Mouse (Mus musculus) 3134 (cell line): ENCODE measurements around the gene Xlr4b.
A peak's percentile ranks its signal among the peaks of the same experiment; 100 is the strongest.
"Not testable (repeated sequence)": the region's sequence is repeated elsewhere in the genome, so short reads cannot be mapped to it uniquely, and the experiment has no call there.

Experiments
- DNase-seq: peaks from one replicate; pipeline ENCODE4 v3.0.0-alpha.2; 2011; ENCODE audit warnings: low spot score; ENCODE audit not compliant: insufficient read length; ENCODE audit errors: extremely low read depth

Gene Xlr4b

DNA sequence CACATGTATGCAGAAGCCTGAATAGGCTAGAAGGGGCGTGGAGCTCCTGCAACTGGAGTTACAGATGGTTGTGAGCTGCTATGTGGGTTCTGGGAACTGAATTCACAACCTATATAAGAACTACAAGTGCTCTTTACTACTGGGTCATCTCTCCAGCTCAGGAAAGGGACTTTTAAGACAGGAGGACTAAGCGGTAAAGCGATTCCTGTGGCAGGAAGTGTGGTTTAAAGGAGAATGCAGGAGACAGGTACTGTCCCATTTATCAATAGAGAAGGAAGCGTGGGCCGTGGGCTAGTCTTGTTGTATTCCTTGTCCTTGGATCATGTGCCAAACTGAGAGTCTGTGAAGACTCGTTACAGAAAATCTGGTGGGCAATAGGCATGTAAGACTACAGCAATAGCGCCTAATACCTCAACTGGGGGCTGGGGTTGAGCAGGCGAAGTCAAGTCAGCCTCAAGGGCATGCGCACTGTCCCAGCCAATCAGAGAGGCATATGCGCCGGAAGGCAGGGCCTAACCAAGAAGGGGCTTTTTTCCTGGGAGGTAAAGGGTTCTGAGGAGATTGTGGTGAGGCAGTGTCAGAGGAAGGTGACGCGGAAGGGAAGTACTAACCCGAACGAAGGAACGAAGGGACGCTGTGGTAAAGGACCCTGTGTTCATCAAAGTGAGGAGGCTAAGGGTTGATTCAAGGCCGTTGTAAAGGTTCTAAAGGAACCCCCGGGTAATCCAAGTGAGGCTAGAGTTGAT, at the start of gene Xlr4b:
Gene Xlr4b, plus strand, starts transcription at position 515 of the 746 bp plus-strand sequence.
- DNase-seq, result not testable (repeated sequence)

DNA sequence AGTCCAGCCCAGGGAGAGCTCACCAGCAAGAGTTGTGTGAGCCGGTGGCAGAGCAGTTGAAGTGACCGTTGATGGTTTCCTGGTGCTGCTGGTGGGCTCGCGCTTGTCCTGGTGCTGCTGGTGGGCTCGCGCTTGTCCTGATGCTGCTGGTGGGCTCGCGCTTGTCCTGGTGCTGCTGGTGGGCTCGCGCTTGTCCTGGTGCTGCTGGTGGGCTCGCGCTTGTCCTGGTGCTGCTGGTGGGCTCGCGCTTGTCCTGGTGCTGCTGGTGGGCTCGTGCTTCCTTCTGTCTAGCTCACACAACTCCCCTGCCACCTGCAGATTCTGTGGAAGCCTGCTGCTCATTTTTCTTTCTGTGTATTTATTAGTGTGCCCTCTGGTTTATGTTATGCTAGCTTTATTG, 37.2 kb upstream of the Xlr4b start, which contains the start of gene Spin2d:
Gene Spin2d, minus strand, starts transcription at position 101 of the 400 bp plus-strand sequence.
- DNase-seq, result not testable (repeated sequence)

DNA sequence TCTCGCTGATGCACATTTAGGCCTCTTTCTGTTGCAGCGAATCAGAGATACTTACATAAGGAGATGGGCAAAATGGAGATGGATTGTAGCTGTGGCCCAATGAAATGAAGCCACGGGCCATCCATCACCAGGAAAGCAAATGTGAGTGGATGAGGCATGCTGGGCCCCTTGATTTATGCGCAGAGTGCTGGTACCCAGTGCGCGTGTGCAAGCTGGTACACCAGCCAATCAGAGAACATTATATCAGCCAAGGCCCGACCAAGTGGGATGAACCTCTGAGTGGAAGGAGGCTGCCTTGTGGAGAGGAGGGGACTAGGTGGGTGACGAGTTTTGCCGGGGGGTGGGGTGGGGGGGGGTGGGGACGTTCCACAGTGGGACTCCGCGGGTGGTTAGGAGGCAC, 22.2 kb upstream of the Xlr4b start, which contains the start of gene Xlr3b:
Gene Xlr3b, plus strand, starts transcription at position 274 of the 400 bp plus-strand sequence.
- DNase-seq, result not testable (repeated sequence)

DNA sequence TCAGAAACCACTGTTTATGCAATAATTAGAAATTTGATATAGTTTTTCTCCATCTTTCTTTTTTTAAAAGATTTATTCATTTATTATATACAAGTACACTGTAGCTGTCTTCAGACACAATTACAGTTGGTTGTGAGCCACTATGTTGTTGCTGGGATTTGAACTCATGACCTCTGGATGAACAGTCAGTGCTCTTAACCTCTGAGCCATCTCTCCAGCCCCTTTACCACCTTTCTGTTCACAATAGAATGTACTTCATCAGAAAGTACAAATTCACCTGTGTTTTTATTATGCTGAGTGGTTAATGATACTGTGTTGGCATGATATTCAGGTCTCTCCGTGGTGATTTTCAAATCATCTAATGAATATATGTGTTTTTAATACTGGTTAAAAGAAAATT, 11.2 kb downstream of the Xlr4b start:
- no peak for DNase-seq

DNA sequence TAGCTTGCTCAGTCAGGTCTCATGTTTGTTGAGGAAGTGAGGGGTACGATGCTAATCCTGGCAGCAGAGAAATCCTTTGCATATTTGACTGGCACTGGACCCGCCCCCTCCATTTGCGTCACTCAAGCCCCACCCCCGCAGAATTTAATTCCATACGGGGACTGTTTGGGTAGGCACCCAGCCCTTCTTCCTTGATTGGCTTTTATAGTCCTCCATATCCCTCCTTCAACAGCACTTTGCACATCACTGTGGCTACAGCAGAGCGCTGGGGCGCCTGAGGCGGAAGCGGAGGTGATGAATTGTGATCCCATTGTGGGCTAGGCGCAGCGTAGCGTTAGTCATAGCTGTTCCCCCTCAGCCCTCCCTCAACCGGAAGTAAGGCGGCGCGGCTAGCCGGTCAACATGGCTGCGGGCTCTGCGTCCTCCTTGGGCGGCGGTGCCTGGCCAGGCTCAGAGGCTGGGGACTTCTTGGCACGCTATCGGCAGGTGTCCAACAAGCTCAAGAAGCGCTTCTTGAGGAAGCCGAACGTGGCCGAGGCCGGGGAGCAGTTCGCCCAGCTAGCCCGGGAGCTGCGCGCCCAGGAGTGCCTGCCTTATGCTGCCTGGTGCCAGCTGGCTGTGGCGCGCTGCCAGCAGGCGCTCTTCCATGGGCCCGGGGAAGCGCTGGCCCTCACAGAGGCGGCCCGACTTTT, 13.9 kb downstream of the Xlr4b start, which contains the start of gene F8a:
Gene F8a, plus strand, starts transcription at position 378 of the 692 bp plus-strand sequence.
- DNase-seq, result peak; percentile 89

DNA sequence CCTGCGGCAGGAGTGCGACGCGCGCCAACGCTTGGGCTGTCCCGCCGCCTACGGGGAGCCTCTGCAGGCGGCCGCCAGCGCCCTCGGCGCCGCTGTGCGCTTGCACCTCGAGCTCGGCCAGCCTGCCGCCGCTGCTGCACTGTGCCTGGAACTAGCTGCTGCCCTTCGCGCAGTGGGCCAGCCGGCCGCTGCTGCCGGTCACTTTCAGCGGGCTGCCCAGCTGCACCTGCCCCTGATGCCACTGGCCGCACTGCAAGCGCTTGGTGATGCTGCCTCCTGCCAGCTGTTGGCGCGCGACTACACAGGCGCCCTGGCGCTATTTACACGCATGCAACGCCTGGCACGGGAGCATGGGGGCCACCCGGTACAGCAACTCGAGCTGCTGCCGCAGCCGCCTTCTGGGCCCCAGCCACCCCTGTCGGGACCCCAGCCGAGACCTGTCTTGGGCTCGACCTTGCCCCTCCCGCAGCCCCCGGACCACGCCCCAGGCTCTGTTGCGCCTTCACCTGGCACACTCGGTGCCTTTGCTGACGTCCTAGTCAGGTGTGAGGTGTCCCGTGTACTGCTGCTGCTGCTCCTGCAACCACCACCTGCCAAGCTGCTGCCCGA, 14.6 kb downstream of the Xlr4b start:
- DNase-seq, result peak; percentile 79

DNA sequence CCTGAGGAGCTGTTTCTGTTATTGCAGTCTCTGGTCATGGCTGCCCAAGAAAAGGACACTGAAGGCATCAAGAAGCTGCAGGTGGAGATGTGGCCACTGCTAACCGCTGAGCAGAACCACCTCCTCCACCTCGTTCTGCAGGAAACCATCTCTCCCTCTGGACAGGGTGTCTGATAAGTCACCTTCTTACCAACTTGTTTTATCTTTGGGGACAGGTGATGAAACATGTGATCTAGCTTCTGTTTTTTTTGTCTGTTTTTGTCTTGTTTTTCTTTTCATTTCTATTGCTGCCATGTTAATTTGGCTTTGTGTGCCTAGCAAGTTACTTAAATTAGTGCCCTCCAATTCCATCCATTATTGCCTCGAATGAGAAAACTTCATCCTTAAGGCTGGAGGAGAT, 15.2 kb downstream of the Xlr4b start:
- DNase-seq, result no peak

DNA sequence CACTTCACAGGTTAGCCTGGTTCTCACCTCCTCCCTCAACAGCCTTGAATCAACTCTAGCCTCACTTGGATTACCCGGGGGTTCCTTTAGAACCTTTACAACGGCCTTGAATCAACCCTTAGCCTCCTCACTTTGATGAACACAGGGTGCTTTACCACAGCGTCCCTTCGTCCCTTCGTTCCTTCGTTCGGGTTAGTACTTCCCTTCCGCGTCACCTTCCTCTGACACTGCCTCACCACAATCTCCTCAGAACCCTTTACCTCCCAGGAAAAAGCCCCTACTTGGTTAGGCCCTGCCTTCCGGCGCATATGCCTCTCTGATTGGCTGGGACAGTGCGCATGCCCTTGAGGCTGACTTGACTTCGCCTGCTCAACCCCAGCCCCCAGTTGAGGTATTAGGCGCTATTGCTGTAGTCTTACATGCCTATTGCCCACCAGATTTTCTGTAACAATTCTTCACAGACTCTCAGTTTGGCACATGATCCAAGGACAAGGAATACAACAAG, 28.7 kb downstream of the Xlr4b start, which contains the start of gene Xlr4c:
Gene Xlr4c, minus strand, starts transcription at position 310 of the 505 bp plus-strand sequence.
- DNase-seq, result not testable (repeated sequence)

DNA sequence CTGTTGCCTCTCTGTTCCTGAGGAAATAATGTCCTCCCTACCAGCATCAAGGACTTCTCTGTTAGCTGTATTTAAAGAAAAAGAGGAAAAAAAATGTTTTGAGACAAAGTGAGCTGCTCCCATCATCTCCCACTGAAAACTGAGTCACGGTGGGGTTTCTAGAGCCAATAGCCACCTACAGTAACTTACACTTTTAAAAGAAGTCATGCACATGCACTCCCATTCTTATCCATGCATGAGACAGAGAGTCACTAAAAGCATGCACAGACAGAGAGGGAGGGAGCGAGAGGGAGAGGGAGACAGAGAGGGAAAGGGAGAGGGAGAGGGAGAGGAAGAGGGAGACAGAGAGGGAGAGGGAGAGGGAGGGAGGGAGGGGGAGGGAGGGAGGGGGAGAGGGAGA, 48.3 kb downstream of the Xlr4b start:
- DNase-seq, result not testable (repeated sequence)

DNA sequence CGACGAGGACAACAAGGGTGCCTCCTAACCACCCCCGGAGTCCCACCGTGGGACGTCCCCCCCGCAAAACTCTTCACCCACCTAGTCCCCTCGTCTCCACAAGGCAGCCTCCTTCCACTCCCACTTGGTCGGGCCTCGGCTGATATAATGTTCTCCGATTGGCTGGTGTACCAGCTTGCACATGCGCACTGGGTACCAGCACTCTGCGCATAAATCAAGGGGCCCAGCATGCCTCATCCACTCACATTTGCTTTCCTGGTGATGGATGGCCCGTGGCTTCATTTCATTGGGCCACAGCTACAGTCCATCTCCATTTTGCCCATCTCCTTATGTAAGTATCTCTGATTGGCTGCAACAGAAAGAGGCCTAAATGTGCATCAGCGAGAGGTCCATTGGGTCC, 51.1 kb downstream of the Xlr4b start, which contains the start of gene Xlr3c:
Gene Xlr3c, minus strand, starts transcription at position 121 of the 400 bp plus-strand sequence.
- DNase-seq, result peak; percentile 45
